Mouse (Mus musculus): ENCODE data around the gene Tbc1d10c.

- TF ChIP-seq CTCF (conservative IDR thresholded peaks at IDR 0.05; ENCODE audit: insufficient read depth, insufficient read length, low read depth, low read length) (no peak), POLR2A (IDR thresholded peaks at IDR 0.05; ENCODE audit: low read depth, low read length) (no peak)
These were observed 15.6 kb downstream of the Tbc1d10c start, which contains the start of gene Carns1 for GRCm38 (mm10) chr19:4175368-4175947.

Data from kidney, adult 2 months (tissue).